Mouse (Mus musculus): Measurements from ENCODE around the gene Ghdc. TPM values are rescaled to one million over a fixed set of nuclear protein-coding genes. Genes with fewer than 3 reads are reported as not detected.

Gene Ghdc
- total RNA-seq, 4 experiments from 2014 or later = 9.1 to 14.1 (median 10.0) TPM

DNA sequence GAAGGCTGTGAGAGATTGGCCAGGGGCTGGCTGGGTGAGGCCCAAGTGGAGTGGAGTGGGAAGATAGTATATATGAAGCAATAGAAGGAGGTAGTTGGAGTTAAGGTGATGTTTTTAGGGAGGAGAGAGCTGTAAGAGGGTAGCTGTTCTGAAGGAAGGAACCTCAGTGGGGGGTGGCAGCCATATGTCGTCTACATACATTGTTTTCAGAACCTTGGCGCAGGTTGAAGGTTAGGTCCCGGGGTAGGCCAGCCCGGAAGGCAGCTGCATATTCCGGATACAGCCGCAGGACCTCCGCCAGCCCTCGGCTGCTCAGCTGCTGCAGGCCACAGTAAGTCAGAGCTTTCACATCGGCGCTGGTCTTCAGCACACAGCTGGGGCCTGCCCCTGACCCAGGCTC, 24.2 kb downstream of the Ghdc start:
- no peak for DNase-seq (ENCODE audit: low spot score)

DNA sequence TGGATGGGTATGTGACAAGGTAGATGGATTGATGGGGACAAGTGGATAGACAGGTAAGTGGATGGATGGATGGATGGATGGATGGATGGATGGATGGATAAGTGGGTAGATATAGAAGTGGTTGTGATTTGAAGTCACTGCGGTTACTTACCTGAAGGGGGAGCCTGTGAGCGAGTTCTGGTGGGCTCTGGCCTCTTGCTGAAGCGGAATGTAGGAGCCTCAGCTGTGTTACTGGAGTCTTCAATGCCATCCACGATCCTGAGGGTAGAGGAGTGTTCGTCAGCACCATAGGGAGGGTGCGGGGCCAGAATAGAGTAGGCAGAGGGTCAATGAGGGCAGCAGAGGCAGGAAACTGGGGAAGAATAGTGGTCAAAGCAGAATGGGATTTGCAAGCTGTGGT, 25.7 kb downstream of the Ghdc start:
- DNase-seq (ENCODE audit: low spot score) = no peak

DNA sequence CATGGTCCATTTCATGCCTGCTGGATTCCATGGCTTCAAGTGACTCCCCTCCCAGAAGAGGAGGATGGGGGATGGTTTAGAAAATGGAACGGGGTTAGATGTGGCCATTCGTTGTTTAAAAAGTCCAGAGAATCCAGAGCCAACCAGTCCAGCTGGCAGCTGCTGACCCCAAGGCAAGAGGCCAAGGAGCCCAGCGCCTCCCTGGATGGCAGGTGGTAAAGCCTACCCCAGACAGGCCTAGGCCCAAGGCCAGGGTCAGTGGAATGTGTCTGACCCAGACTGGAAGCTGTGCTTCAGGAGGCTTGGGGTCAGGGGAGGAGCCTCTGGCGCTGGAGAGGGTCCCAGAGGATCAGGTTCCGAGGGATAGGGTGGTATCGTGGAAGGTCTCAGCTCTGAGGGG, 29.4 kb downstream of the Ghdc start:
- peak; percentile 45 for DNase-seq (ENCODE audit: low spot score)

DNA sequence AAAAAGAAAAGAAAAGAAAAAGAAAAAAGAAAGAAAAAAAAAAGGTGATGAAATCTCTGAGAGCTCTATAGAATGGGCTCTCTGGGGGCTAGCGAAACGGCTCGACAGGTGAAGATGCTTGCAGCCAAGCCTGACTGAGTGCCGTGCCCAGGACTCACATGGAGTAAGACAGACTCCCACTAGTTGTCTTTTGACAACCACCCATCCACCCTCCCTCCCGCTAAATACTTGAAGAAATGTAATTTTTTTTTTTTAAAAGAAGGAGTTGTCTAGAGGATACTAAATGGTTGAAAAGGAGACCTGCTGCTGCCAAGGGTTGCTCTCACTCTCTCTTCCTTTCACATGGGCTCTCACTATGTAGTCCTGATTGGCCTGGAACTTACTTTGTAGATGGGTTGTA, 32.0 kb downstream of the Ghdc start:
- no peak for DNase-seq (ENCODE audit: low spot score)

DNA sequence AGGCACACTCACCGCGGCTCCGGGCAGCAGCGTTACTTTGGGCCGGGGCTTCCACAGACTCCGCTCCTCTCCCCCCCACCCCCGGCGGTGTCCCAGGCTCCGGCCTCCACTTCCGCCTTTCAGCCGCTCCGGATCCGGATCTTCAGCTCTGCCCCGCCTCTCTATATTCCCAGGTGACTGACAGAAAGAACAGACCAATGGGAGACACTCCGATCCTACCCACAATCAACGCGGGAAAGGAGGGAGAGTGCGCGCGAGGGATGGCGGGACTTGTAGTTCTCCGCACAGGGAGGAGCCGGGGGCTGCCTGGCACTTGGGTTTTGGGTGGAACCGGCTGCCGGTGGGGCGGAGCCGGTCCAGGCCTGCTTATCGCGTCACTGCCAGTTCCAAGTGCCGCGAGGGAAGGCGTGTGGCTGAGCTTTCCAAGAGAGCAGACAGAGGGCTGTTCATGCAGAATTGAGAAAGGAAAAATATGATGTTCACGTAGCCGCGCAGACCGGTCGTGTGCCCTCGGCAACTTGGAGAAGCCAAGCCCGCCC, 32.6 kb downstream of the Ghdc start, which contains the start of gene Rab5c:
Gene Rab5c, minus strand, starts transcription at position 150 of the 539 bp plus-strand sequence.
- DNase-seq (ENCODE audit: low spot score) = peak; percentile 100

DNA sequence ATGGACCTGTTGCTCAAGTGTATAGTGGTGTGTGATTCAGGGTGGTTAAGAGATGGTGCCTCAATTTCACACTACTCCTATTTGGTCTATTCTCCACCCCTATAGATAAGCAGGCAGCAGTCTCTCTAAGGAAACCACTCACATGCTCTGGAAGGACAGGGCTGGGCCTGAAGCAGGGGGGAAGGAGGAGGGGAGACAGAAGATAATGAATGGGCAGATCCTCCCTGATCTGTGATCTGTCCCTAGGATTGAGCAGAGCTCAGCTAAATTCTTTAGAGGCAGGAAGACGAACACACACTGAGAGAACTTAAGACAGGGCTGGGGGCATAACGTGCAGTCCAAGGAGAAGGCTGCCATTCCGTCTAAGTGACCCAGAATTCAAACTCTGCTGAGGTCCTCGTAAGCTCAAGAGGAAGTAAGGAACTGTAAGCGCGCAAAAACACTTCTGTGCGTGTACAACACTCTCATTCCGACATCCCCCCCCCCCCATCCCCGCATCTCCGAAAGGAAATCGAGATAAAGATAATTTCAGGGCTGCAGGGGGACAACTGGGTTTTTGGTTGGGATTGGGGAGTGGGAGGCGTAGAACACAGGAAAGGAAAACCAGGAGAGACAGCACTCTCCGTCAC, 33.5 kb downstream of the Ghdc start:
- DNase-seq (ENCODE audit: low spot score) = no peak

DNA sequence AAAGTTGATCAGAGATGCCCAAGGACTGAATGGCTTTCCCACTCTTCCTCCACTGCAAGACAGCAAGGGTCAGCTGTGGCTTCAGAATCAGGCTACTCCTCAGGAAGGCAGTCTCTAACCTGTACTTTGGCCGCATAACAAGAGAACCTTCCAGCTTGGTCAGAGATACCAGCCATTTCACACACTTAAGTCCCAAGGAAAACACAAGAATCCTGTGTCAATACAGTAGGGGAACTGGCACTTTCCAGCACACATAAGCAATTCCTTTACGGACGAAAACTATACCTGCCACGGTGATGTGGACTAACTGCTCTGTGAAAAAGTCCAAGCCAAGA, 34.0 kb downstream of the Ghdc start:
- DNase-seq (ENCODE audit: low spot score) = no peak

DNA sequence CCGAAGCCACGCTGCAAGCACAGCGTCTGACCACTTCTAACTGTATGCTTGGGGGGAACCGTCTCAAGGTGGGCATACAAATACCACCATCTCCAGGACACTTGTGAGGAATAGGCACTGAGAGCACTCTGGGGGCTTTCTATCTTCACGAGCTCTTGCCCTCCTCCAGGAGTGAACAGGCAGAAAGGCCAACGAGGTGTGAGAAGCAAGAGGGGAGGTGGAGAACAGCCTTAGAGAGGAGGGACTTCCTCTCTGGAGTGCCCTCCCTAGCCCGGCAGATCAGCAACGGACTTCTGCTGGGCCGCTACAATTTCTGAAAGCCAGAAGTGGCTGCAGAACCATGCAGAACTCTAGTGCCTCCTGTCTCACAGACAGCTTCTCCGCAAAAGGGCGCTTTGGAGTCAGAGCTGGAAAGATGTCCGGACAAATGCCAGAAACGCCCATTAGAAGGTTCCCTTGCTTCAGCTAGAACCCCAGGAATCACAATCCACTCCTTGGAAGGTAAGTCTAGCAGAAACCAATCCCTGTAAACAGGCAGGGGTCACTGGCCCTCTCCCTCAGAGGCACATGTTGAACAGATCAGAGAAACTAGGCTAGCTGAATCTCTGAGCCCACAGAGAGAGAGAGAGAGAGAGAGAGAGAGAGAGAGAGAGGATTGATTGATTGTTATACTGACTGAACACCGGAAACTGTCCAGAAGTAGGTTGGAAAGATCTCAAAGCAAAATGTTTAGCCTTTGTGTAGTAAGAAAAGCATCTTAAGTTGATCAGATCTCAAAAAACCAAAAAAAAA, 34.6 kb downstream of the Ghdc start:
- DNase-seq (ENCODE audit: low spot score) = no peak

DNA sequence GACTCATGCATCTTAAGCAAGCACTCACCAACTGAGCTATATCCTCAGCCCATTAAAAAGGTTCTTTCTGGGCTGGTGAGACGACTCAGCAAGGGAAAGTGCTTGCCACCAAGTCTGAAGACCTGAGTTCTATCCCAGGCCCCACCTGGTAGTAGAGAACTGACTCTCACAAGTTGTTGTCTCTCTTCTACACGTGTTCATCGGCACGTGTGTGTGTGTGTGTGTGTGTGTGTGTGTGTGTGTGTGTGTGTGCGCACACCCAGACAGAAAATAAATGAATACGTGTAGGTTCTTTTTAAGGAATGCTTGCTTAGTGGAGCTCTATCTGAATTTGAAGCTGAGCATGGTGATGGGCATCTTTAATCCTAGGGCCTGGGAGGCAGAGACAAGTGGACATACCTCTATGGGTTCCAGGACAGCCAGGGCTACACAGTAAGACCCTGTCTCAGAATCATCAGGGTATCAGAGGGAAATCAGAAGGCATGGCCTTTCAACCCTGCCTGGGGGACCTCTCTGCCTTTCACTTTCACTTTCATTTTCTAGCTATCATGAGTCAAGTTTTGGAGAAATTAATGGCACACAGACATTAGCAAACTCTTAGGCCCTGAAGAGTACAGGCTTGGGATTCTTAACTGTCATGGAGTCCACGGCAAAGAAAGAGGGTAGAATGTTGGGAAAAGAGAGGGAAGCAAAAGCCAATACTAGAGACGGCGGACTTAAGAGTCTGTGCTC, 35.5 kb downstream of the Ghdc start:
- no peak for DNase-seq (ENCODE audit: low spot score)

DNA sequence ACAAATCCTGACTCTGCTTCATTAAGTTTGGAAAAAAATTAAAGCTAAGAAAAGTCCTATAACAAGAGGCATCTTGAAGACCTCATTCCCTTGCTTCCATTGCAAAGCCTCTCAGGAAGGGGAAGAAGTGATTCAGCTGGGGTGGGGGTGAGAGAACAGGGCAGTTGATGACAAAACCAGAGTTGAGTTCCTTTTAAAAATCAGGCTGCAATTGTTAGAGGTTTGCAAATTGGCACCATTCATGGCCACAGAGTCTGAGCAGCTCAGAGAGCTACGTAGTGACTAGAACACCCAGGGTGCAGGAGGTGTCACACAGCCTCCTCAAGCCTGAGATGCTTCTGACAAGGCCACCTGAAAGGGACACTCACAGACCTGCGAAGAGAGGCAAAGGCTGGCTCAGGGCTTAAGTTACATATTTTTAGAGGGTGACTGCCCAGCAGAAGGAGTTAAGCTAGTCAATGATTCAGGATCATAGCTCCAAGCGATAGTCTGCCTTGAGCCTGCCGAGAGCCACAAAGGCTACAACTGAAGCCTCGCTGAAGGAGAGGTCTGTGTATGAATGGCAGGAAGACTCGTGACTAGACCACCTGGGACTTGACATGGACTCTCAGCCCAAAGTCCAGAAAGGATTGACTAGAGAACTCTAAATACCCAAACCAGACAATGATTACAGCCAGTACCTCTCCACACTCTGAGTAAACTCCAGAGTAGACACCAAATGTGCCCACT, 40.1 kb downstream of the Ghdc start:
- DNase-seq (ENCODE audit: low spot score) = peak; percentile 48

DNA sequence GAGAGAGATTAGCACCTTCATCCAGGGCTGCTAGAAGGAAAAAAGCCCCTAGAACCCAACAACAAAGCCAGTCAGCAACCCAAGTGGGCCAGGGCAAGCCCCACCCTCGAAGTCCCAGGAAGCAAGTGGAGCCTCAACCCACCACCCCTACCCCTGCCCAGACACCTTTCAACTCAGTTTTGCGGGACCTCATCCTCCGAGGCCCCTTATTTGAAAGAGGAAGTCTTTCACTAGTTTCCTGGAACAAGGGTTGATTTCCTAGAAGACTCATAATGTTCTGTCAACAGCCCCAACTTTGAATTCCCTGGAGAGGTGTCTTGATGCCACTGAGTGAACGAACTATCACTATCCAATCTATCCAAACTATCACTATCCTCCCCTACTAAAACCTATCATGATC, 40.8 kb downstream of the Ghdc start:
- DNase-seq (ENCODE audit: low spot score) = no peak

DNA sequence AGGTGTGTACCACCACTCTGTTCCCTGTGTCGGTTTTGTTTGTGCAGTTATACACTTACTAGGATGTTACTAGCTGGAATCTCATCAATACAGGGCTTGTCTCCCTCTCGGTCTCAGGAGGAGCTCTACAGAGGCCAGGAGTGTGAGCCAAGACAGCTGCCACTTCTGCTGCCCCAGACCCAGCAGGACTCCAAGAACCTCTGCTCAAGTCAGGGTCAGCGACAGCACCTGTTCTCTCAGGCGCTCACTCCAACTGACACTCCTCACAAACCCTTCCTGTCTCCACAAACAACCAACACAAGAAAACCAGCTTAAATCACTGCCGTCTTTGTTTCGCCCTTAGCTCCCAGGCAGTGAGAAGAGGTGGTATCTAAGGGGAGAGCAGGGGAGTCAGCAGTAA, 42.2 kb downstream of the Ghdc start:
- DNase-seq (ENCODE audit: low spot score) = no peak

DNA sequence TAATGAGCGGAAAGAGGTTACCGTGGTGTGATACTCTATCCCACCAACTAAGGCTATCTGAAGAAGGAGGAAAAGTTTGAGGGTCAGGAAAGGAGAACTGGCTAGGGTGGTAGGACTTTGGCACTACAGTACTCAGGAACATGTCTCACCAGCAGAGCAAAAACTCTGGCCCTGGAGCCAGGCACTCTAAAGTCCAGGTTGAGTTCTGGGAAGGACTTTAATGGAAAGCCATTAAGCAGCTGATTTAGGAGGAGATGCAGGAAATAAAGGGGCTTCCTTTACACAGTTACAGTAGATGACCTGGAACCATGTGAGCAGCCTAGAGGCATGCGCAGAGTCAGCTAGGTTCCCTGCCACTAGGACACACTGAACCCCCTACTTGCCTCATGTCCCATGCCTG, 43.6 kb downstream of the Ghdc start:
- no peak for DNase-seq (ENCODE audit: low spot score)

DNA sequence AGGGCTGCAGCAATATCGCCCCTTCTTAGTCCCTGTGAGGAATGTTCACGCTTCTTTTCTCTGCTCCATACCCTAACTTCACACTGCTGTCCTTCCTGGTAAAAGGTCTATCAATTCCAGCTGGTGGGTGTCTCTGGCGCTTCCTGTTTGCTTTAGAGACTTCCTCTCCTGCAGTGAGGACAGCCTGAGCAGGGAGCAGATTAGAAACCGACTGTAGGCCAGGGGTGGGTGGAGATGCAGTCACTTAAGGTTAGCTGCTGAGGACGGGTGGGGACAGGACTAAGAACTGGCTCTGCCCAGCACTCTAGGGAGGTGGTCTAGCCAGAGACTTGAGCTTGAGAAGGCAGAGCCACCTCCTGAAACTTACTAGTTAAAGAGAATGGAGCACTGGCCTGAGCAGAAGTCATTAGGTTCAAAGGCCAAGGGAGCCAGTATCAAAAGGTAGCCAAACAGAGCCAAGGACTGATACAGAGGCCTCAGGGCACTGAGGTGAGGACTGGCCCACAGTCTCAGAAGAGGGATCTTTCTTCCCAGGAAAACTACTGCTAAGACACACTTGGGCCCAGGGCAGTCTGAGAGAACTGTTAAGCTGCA, 45.7 kb downstream of the Ghdc start:
- peak; percentile 69 for DNase-seq (ENCODE audit: low spot score)

DNA sequence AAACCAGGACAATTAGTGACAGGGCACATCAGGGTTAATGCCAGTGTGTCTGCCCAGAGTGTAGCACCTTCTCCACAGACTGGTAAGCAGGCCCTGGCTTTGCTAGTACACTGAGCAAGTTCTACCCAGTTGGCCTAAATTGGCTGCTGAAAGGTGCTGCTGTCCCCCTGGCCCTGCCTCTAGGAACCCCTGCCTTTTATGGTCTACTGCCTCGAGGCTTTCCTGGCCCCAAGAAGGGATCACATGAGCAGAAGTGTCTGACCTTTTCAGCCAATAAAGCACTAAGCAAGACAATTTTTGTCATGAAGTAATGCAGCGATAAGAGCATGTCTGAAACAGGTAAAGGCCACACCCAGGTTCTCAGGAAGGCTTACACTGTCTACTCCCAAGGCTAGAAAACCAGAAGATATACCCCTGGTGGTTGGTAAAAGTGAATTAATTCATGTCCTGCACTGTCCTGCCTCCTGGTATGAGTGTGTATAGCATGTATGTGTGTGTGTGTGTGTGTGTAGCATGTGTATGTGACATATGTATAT, 48.2 kb downstream of the Ghdc start:
- no peak for DNase-seq (ENCODE audit: low spot score)

DNA sequence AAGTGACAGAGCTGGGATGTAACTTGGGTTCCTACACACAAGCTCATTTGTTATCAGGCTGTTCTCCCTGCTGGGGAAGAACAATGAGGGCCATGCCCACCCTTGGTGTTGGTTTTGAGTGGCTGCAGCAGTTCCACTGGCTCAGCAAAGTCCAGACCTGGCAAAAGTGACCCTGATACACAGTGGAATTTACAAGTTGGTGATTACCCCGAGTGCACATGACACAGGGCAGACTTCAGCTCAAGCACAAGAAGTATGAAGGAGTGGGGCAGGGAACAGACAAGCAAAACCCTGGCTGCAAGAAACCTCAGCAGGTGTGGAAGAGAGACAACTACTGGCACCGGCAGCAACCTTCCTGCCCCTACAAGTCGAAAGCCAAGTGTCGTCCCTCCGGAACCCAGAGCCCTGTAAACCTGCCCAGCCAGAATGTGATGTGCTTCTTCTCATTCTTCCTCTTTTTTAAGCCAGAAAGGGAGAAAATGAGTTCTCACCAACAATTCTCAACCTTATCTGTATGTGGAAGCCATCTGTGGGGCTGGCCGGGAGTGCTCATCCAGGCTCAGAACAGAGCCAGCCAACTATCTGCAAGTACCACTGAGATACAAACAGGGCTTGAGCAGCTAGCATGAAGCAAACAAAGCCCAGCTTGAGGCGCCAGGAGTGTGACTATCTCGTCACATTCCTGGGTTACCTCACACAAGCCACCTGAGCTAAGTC, 48.8 kb downstream of the Ghdc start:
- no peak for DNase-seq (ENCODE audit: low spot score)

DNA sequence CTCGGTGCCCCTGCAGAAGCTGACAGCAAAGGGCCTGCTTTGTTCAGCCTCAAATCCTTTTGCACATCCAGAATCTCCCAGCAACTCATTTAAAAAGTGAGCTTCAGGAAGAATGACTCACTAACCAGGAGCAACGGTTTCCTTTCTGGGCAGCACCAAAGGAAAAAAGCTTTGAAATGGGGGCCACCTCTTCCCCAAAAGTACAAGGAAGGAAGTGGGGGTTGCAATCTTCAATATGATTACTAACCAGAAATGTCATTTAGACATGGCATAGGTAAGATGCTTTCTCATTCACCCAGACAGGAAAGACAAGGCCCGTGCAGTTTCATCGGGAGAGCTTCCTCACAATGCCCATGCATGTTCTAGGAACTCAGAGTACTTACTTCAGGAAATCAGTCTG, 49.5 kb downstream of the Ghdc start:
- DNase-seq (ENCODE audit: low spot score) = peak; percentile 72

DNA sequence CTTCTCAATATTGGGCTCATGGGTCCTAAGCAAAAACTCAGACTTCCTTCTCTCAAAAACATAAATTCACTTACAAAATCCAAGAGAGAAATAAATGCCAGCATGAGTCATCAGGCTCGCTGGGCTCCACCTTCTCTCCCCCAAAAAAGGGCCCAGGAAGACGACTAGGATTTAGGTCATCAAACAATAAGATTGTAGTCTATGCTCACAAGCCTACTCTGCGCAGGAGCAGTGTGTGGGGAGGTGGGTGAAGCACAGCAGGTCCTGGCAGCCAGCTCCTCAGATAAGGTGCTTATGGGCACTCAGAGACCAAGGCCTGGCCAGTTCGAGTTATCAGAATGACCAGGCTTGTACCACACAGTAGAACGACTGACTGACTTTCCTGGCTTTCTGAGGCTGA, 50.4 kb downstream of the Ghdc start:
- DNase-seq (ENCODE audit: low spot score) = peak; percentile 47

DNA sequence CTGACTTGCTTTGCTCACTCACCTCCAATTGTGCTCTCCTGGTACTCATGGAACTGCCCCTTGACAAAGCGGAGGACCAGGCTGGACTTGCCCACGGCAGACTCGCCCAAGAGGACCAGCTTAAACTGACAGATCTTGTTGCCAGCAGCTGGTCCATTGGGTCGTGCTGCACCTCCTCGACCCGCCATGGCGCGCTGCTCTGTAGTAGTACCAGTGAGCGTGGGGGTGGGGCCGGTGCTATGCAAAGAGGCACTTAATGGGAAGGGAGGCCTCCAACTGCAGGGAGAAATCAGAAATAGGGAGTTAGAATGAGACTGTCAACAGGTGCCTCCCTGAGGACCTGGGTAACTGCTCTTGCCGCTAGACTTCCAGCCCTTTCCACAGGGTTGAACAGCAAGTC, 50.9 kb downstream of the Ghdc start:
- no peak for DNase-seq (ENCODE audit: low spot score)

DNA sequence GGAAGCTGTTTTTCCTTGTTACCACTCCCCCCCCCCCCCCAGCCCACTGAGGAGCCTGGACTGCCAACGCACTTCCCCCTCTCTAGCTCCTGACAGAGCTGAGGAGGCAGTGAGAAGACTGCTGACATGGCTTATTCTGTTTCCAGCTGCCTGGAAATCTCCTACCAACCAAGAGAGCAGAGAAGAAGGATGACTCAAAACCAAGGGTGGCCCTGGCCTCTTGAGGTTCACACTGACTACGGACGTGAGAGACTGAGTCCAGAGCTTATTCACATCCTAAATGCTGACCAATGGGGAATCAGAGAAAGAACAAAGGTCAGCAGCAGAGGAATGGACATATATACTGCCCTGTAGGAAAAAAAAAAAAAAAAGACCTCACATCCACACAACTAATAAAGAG, 51.4 kb downstream of the Ghdc start:
- no peak for DNase-seq (ENCODE audit: low spot score)

DNA sequence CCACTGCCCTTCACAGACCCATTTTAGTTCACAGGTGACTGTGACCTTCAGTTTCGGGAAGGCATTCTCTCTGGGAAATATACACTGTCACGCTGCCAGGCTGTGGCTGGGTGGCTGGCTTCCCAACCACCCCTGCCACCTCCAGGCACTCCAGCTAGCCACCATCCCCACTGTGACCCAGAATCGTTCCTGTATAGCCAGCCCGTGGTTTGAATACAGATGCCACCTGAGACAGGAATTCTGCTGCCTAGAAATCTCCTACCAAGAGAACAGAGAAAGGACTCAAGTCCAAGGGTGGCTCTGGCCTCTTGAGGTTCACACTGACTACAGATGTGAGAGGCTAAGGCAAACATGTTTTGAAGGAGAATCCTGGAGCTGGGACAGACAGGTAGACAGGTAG, 51.9 kb downstream of the Ghdc start:
- no peak for DNase-seq (ENCODE audit: low spot score)
